Mouse (Mus musculus) left cerebral cortex, adult 9 months (tissue): Measurements from ENCODE around the gene Zscan2.
A peak's percentile ranks its signal among the peaks of the same experiment; 100 is the strongest.

Experiments used
- DNase-seq, 2 experiments: peaks; one replicate each; pipeline ENCODE4 v3.0.0; 2022; ENCODE audit warnings: low spot score in 2 of 2

Zscan2 gene

DNA sequence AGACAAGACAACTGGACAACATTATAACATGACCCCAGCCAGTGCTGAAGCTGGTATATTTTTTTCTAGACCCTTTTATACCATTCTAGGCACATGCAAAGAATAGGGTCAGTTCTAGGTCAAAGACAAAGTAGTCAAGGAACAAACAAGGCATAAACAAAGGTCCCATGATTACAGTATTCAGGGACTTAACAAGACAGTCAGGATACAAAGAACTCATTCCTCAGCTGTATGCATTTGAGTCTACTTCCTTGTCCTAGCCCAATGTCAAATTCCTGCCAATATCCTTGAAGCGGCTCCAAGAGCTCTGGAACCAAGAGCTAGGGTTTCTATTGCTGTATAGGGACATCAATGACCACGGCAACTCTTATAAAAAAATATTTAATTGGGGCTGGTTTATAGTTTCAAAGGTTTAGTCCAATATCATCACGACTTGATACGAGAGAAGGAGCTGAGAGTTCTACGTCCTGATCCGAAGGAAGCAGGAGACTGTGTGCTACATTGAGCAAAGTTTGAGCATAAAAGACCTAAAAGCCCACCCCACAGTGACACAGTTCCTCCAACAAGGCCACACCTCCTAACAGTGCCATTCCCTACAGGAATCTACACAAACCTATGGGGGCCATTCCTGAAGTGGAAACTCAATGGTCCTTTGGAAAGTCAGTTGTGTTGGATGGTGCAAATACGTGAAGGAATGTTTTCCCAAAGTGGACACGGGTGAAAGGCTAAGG is 16.6 kb upstream of the Zscan2 start:
- no peak for DNase-seq

DNA sequence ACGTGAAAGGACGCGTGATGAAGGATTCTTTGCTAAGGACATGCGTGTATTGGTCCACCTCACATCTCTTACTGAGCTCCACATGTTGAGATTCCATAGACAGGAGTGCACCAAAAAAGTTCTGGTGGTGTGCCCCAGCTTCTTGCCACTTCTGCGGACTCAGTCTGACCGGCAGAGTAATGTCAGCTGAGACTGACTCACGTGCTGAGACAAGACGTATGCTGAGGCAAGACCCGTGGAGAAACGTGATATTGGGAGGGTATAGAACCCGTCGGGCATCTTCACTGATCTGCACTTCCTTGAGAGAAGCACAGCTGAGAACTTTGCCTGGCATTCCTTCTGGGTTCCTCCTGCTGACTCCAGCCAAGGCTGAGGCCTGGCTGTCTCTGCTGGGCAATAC is 16.0 kb upstream of the Zscan2 start:
- DNase-seq, result no peak

- no peak for DNase-seq
These were observed 15.0 kb upstream of the Zscan2 start for GRCm38 (mm10) chr7:80845621-80846279.

DNA sequence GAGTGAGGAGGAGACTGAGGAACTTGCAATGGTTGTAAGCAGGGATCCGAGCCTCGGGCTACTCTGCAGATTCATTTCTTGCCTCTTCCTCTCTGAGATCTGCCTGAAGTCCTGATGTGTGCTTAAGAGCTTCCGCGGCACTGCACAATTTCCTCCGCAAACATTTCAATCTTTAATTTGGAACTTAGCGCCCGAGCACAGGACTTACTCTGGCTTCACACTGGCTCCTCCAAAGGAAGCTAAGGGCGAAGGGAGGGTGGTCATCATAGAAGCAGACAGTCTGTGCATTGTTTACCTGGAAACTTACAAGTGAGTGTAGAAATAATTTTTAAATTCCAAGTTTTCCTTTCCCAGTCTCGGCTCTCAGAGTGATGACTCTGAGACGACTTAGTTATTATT is 14.4 kb upstream of the Zscan2 start:
- no peak for DNase-seq

GRCm38 (mm10) chr7:80846709-80847108 is 14.0 kb upstream of the Zscan2 start:
- no peak for DNase-seq

- no peak for DNase-seq
These were observed 11.5 kb upstream of the Zscan2 start for GRCm38 (mm10) chr7:80849267-80849666.

GRCm38 (mm10) chr7:80849710-80850109 is 11.0 kb upstream of the Zscan2 start:
- DNase-seq, result peak in 1 of 2 experiments; percentile 29

DNA sequence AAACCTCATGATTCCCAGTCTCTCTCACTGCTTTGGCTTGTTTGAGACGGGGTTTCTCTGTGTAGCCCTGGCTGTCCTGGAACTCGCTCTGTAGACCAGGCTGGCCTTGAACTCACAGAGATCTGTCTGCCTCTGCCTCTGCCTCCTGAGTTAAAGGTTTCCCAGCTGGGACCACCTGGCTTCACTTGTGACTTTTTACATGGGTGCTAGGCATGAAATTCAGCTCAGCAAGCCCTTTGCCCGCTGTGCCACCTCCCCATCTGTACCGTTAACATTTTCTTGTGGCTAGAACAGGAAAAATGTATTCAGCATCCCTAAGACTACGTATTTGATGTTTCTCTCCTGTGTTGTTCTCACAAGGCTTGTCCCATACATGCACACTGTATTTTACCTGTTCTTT is 10.2 kb upstream of the Zscan2 start:
- no peak for DNase-seq

DNA sequence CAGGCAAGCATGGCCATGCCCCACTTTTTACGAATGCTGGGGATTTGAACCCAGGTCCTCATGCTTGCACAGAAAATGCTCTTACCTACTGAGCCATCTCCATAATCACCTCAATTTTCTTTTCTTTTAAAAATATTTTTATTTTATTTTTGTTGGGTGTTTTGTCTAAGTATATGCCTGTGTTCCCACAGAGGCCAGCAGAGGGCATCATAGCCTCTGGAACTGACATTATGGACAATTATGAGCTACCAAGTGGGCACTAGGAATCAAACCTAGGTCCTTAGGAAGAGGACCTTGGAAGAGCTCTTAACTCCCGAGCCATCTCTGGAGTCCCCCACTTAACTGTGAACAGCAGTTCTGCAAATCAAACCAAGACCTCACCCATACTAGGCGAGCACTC is 7.5 kb upstream of the Zscan2 start:
- DNase-seq, result no peak

- DNase-seq, result peak in 1 of 2 experiments; percentile 24
These were observed 5.4 kb upstream of the Zscan2 start for GRCm38 (mm10) chr7:80855316-80855715.

GRCm38 (mm10) chr7:80857181-80857580 is 3.5 kb upstream of the Zscan2 start:
- DNase-seq, result peak in 1 of 2 experiments; percentile 86

DNA sequence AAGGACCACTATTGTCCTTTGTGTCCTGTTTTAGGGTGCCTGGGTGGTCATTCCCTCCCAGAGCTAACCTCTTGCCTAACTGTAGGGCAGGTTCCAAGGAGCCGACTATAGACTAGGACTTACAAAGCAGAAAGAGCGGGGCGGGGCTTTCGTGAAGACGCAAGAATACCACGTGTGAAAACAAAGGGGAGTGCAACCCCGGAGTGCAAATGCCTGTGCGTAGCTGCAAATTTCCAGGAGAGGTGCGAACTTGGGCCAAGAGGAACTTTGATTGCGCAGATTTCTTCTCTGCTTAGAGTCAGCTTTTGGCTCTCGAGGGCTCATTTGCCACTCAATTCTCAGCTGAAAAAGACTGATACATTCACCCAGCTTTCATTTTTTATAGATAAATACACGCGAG is 493 bp upstream of the Zscan2 start:
- DNase-seq, result peak in 1 of 2 experiments; percentile 59

- no peak for DNase-seq
These were observed 1.8 kb downstream of the Zscan2 start for GRCm38 (mm10) chr7:80862475-80862874.

- no peak for DNase-seq
These were observed 2.8 kb downstream of the Zscan2 start for GRCm38 (mm10) chr7:80863520-80863919.

- no peak for DNase-seq
These were observed 3.4 kb downstream of the Zscan2 start for GRCm38 (mm10) chr7:80864151-80864550.

- no peak for DNase-seq
These were observed 4.1 kb downstream of the Zscan2 start for GRCm38 (mm10) chr7:80864831-80865230.

DNA sequence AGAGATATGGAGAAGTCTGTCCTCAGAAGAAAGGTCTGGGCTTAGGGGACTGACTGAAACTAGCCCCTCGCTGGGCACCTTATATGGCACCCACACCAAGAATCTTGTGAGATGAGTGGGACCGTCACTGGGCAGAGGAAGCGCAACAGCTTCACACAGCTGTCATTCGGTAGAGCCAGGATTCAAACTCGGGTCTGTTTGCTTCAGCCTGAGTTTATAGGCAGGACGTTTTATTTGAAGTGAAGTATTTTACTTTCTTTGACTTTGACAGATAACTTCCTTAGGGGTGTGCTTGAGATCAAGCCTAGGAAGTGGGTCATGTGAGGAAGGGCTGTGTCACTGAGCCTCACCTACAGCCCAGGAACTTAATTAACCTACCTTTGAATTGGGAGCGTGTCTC is 4.8 kb downstream of the Zscan2 start:
- no peak for DNase-seq

GRCm38 (mm10) chr7:80866514-80867147 is 5.9 kb downstream of the Zscan2 start:
- DNase-seq, result no peak

DNA sequence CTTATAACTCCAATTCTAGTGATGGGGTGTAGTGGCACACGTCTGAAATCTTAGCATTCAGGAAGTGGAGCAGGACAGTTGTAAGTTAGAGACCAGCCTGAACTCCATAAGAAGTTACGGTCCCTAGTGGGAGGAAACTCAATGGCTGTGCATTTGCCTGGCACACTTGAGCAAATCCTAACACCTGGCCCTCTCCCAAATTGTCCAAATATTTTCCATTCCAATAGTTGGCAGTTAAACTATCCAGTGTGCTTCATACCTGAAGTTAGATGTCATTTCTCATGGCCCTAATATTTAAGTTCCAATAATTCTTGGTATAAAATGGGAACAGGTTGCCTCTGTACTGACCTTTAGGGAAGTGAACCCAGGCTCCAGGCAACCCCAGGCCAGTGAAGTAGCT is 8.0 kb downstream of the Zscan2 start:
- no peak for DNase-seq

GRCm38 (mm10) chr7:80873038-80873437 is 12.3 kb downstream of the Zscan2 start:
- DNase-seq, result no peak

DNA sequence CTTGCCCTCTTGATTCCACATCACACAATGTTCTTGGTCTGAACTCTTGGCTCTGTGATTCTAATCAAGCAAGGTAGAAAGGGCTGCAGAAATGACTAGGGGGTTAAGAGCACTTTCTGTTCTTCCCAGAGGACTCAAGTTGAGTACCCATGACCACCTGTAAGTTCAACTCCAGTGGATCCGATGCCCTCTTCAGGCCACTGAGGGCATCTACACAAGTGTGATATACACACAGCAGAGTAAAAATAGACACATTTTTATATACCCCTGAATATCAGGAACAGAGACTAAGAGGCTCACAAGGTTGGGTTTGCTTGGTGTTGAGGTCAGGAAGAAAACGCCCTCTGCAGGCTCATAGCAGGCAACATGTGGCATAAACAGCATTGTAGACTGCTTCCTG is 12.9 kb downstream of the Zscan2 start:
- DNase-seq, result no peak

GRCm38 (mm10) chr7:80875727-80876126 is 15.0 kb downstream of the Zscan2 start:
- no peak for DNase-seq
